ENCODE assay signal across 9 mouse cellular contexts in the genomic region with DNA sequence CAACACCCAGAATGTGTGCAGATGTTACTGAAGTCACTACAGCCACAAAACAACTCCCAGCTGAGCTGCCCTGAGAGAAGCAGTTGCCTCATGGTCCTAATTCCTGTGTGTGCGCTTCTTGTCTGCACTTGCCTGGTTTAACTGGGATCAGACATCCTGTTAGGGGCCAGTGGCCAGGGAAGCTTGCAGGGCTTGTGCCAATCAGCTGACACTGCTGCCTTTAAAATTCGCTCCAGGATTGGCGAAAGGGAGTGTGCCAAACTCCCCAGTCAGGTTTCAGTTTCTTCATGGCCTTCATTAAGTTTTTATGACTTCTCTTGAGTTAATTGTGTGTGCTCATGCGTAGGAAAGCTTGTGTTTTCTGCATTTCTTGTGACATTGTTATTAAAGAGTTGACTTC. TPM values are rescaled to one million over a fixed set of nuclear protein-coding genes. Genes with fewer than 3 reads are reported as not detected.
A peak's percentile ranks its signal among the peaks of the same experiment; 100 is the strongest.
DNase-seq lines count a peak whose midpoint lies in the region; ATAC-seq and TF ChIP-seq lines count a peak whose summit lies in the region.
"Had no signal": no experiment of that assay in that cellular context is flagged by ENCODE, and none has a peak within 500 bp of the region (broad histone marks: within the 10 kb centered on the region; RNA-seq: fewer than 3 reads in every experiment).

No protein-coding gene starts in this region.

- H3K27ac ChIP-seq in kidney, postnatal 0 days, result peak overlapping the region; percentile 97
- peak overlapping the region; percentile 53; the same call in 1 of the 2 replicates for H3K27ac ChIP-seq in stomach, embryonic 15.5 days

- peak; percentile 35 for DNase-seq in gastrocnemius, adult 18-20 months (ENCODE audit: low spot score)
- DNase-seq in gastrocnemius, postnatal 10 days, result no peak
- peak; percentile 29 for DNase-seq in testis, postnatal 14 days (ENCODE audit: low spot score)
- DNase-seq in testis, postnatal 10 days (ENCODE audit: low spot score), result no peak
- DNase-seq in kidney, postnatal 0 days (ENCODE audit: low spot score), result peak; percentile 89
- DNase-seq in layer of hippocampus, postnatal 14 days (ENCODE audit: low spot score in 2 of 2), result no peak
- no peak for DNase-seq in thymus, adult 18-20 months

- peaks cover 22% of the 10 kb centered on the region for H3K4me1 ChIP-seq in kidney, postnatal 0 days (replicated peaks; ENCODE audit: insufficient read depth, low read length)
- H3K4me1 ChIP-seq in stomach, embryonic 15.5 days, result peaks cover 7% of the 10 kb centered on the region; the same call in 1 of the 2 replicates

- TF ChIP-seq CTCF in kidney, postnatal 0 days (IDR thresholded peaks at IDR 0.05; ENCODE audit: low read depth), result no peak

- no peak for ATAC-seq in kidney, postnatal 0 days (replicated peaks; ENCODE audit: low FRiP score, low read depth)
- no peak for ATAC-seq in stomach, embryonic 15.5 days (ENCODE audit: insufficient read depth, low FRiP score, low read depth)

- 23% methylated on average over 4 of the region's 4 CpGs for WGBS in kidney, postnatal 0 days
- 68% methylated on average over 4 of the region's 4 CpGs for WGBS in stomach, embryonic 15.5 days

- H3K4me2 ChIP-seq in kidney, postnatal 0 days (ENCODE audit: low read length), result peak overlapping the region; percentile 78
- peak overlapping the region; percentile 75; the same call in 1 of the 2 replicates for H3K4me2 ChIP-seq in stomach, embryonic 15.5 days

- no peaks in the 10 kb centered on the region for H3K27me3 ChIP-seq in kidney, postnatal 0 days (ENCODE audit: insufficient read depth, low read length)
- no peaks in the 10 kb centered on the region for H3K27me3 ChIP-seq in stomach, embryonic 15.5 days (replicated peaks)
- H3K27me3 ChIP-seq: CH12.LX had no signal

- no peaks in the 10 kb centered on the region for H3K36me3 ChIP-seq in kidney, postnatal 0 days (ENCODE audit: insufficient read depth, low read length)
- H3K36me3 ChIP-seq in stomach, embryonic 15.5 days, result no peaks in the 10 kb centered on the region

- H3K9ac ChIP-seq in kidney, postnatal 0 days (ENCODE audit: low read depth, low read length), result 0 out of 2 replicates have a peak overlapping the region, but pooled peaks have one; percentile 14
- H3K9ac ChIP-seq in stomach, embryonic 15.5 days, result no peak overlapping the region

- no peak overlapping the region for H3K4me3 ChIP-seq in kidney, postnatal 0 days (replicated peaks; ENCODE audit: low read depth, low read length)
- H3K4me3 ChIP-seq in stomach, embryonic 15.5 days (replicated peaks), result no peak overlapping the region

- no peaks in the 10 kb centered on the region for H3K9me3 ChIP-seq in kidney, postnatal 0 days (replicated peaks; ENCODE audit: low read length)
- no peaks in the 10 kb centered on the region for H3K9me3 ChIP-seq in stomach, embryonic 15.5 days

RNA-seq across cellular contexts. Expression of a gene that starts 3.1 kb away (rescaled TPM):
- 10 to 100 TPM; 49.7 to 59.3 TPM for total RNA-seq in gastrocnemius, adult 18-20 months (2021)
- 10 to 100 TPM; 63.8 to 70.8 TPM for total RNA-seq in gastrocnemius, postnatal 10 days (2021)
- 25.8 and 29.3 TPM in 2 replicates for polyA plus RNA-seq in kidney, postnatal 0 days (2015; fragmentation: Nextera tagmentation; extraction: Ambion mirVana)
- polyA plus RNA-seq in stomach, embryonic 15.5 days (2015; fragmentation: Nextera tagmentation; extraction: Ambion mirVana), result 32.4 and 36.8 TPM in 2 replicates
- total RNA-seq in layer of hippocampus, postnatal 14 days (2021), result 10 to 100 TPM; 49.5 to 57.6 TPM

Comparison
In these comparisons a context has a peak if more than half of its experiments do, and no peak if none do; other contexts are left out.
1. DNase-seq: peak in gastrocnemius, adult 18-20 months (single experiment), testis, postnatal 14 days (single experiment) and kidney, postnatal 0 days (single experiment); none in gastrocnemius, postnatal 10 days (single experiment), testis, postnatal 10 days (single experiment), layer of hippocampus, postnatal 14 days (0 of 2) and thymus, adult 18-20 months (0 of 2).